Mouse (Mus musculus) cerebellum, adult 2 months (tissue): ENCODE measurements at regions not wholly inside any gene's neighbourhood (a gene's known extent, or its start where the extent isn't known, plus 50 kb on each side); places are given as distances from the start of the nearest gene placed in this dataset.

ENCODE experiments used
- CTCF ChIP-seq: fragments of 200-500 bp; IDR thresholded peaks from 2 replicates; pipeline ENCODE4 v1.5.1; 2011; ENCODE audit warnings: low read depth, mild to moderate bottlenecking, control low read depth, low read length, moderate library complexity, borderline replicate concordance; ENCODE audit not compliant: insufficient read depth
- POLR2A ChIP-seq: fragments of 200-500 bp; IDR thresholded peaks from 2 replicates; pipeline ENCODE4 v1.6.1; 2011; ENCODE audit warnings: low read length, control low read depth, borderline replicate concordance; ENCODE audit not compliant: insufficient read depth

- TF ChIP-seq POLR2A, result no peak
- TF ChIP-seq CTCF, result no peak
These were observed 70.8 kb upstream of the Tyw5 start for GRCm38 (mm10) chr1:57477725-57478124.
